Mouse (Mus musculus): Measurements from ENCODE around the gene Xdh. TPM values are rescaled to one million over a fixed set of nuclear protein-coding genes. Genes with fewer than 3 reads are reported as not detected.

Gene Xdh
- polyA plus RNA-seq, 1 experiment from 2014 or later: 1.9 TPM

DNA sequence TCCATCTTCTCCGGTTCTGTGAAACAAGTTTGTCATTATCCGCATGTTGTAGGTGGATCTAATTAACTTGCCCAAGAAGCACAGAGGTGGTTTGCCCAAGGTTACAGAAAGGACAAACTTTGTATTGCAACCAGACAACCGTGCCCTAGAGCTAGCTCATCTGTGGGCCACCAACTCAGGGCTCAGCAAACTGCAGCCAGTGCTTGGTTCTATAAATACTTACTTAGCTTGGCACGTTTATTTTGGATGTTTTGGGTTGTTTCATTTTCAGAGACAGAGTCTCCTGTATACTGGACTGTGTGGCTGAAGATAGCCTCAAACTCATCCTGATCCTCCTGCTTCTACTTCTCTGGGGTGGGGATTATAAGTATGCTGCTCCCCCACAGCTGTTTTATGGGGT lies 35.3 kb downstream of the Xdh start:
- Histone ChIP-seq H3K4me1 (replicated peaks; ENCODE audit: insufficient read depth, low read length) (no peaks in the 10 kb centered on the region), H3K4me3 (replicated peaks; ENCODE audit: low read depth, low read length) (no peak overlapping the region), H3K27ac (no peak overlapping the region), H3K36me3 (ENCODE audit: insufficient read depth, low read length) (no peaks in the 10 kb centered on the region), H3K9ac (ENCODE audit: low read depth, low read length) (no peak overlapping the region), H3K27me3 (ENCODE audit: insufficient read depth, low read length) (no peaks in the 10 kb centered on the region), H3K9me3 (replicated peaks; ENCODE audit: low read length) (no peaks in the 10 kb centered on the region), H3K4me2 (ENCODE audit: low read length) (no peak overlapping the region)
- DNase-seq (ENCODE audit: low spot score) (no peak), ATAC-seq (replicated peaks; ENCODE audit: low FRiP score, low read depth) (no peak)
- WGBS: 73% methylated on average over 4 of the region's 4 CpGs
- no peak for TF ChIP-seq CTCF (IDR thresholded peaks at IDR 0.05; ENCODE audit: low read depth)

DNA sequence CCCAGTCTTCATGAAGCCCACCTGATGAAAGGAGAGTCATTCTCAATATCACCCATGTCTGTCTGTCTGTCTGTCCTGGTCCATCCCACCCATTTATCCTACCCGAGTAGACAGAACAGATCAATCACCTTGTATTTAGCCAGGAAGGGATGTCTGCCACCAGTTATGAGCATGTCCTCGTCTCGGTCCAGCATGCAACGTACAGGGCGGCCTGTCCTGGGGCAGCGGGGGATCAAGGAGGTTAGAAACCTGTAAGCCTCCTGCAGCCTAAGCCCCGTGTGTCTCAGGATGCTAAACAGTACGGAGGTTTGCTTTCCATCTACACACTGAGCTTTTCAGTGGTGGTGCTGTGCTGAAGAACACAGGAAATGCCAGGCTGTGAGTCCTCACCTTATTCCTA lies 43.9 kb downstream of the Xdh start:
- Histone ChIP-seq H3K9me3 (replicated peaks; ENCODE audit: low read length) (no peaks in the 10 kb centered on the region), H3K36me3 (ENCODE audit: insufficient read depth, low read length) (no peaks in the 10 kb centered on the region), H3K27ac (no peak overlapping the region), H3K4me3 (replicated peaks; ENCODE audit: low read depth, low read length) (no peak overlapping the region), H3K27me3 (ENCODE audit: insufficient read depth, low read length) (no peaks in the 10 kb centered on the region), H3K4me1 (replicated peaks; ENCODE audit: insufficient read depth, low read length) (no peaks in the 10 kb centered on the region; the same call in 1 of the 2 replicates), H3K9ac (ENCODE audit: low read depth, low read length) (no peak overlapping the region), H3K4me2 (ENCODE audit: low read length) (no peak overlapping the region)
- no peak for ATAC-seq (replicated peaks; ENCODE audit: low FRiP score, low read depth)
- TF ChIP-seq CTCF (IDR thresholded peaks at IDR 0.05; ENCODE audit: low read depth): no peak
- DNase-seq (ENCODE audit: low spot score): no peak
- WGBS: 85% methylated on average over 8 of the region's 8 CpGs

- no peaks in the 10 kb centered on the region; the same call in 1 of the 2 replicates for H3K4me1 ChIP-seq (replicated peaks; ENCODE audit: insufficient read depth, low read length)
- no peak overlapping the region for H3K27ac ChIP-seq
- no peak for TF ChIP-seq CTCF (IDR thresholded peaks at IDR 0.05; ENCODE audit: low read depth)
- ATAC-seq (replicated peaks; ENCODE audit: low FRiP score, low read depth) (no peak), DNase-seq (ENCODE audit: low spot score) (no peak)
- H3K4me2 ChIP-seq (ENCODE audit: low read length): no peak overlapping the region
- WGBS: 78% methylated on average over 7 of the region's 7 CpGs
- no peaks in the 10 kb centered on the region for H3K27me3 ChIP-seq (ENCODE audit: insufficient read depth, low read length)
- no peaks in the 10 kb centered on the region for H3K36me3 ChIP-seq (ENCODE audit: insufficient read depth, low read length)
- no peak overlapping the region for H3K9ac ChIP-seq (ENCODE audit: low read depth, low read length)
- H3K4me3 ChIP-seq (replicated peaks; ENCODE audit: low read depth, low read length): no peak overlapping the region
- H3K9me3 ChIP-seq (replicated peaks; ENCODE audit: low read length): no peaks in the 10 kb centered on the region
Measured at GRCm38 (mm10) chr17:73905043-73905750, 44.8 kb downstream of the Xdh start.

GRCm38 (mm10) chr17:73903121-73903520 lies 46.9 kb downstream of the Xdh start:
- no peak for DNase-seq (ENCODE audit: low spot score)

GRCm38 (mm10) chr17:73902234-73902636 lies 47.8 kb downstream of the Xdh start:
- DNase-seq (ENCODE audit: low spot score) (peak; percentile 93), ATAC-seq (replicated peaks; ENCODE audit: low FRiP score, low read depth) (peak; percentile 21; the same call in 1 of the 2 replicates)
- 14% methylated on average over 5 of the region's 5 CpGs for WGBS
- Histone ChIP-seq H3K9me3 (replicated peaks; ENCODE audit: low read length) (no peaks in the 10 kb centered on the region), H3K4me1 (replicated peaks; ENCODE audit: insufficient read depth, low read length) (no peaks in the 10 kb centered on the region; the same call in 1 of the 2 replicates), H3K27ac (no peak overlapping the region), H3K4me3 (replicated peaks; ENCODE audit: low read depth, low read length) (no peak overlapping the region), H3K9ac (ENCODE audit: low read depth, low read length) (no peak overlapping the region), H3K27me3 (ENCODE audit: insufficient read depth, low read length) (no peaks in the 10 kb centered on the region), H3K4me2 (ENCODE audit: low read length) (no peak overlapping the region), H3K36me3 (ENCODE audit: insufficient read depth, low read length) (no peaks in the 10 kb centered on the region)
- no peak for TF ChIP-seq CTCF (IDR thresholded peaks at IDR 0.05; ENCODE audit: low read depth)

More at GRCm38 (mm10) chr17:73903121-73903520, 46.9 kb downstream of the Xdh start:
- 94% methylated on average over 1 of the region's 1 CpGs for WGBS
- no peaks in the 10 kb centered on the region for H3K9me3 ChIP-seq (replicated peaks; ENCODE audit: low read length)
- H3K4me2 ChIP-seq (ENCODE audit: low read length): no peak overlapping the region
- H3K27me3 ChIP-seq (ENCODE audit: insufficient read depth, low read length): no peaks in the 10 kb centered on the region
- H3K9ac ChIP-seq (ENCODE audit: low read depth, low read length): no peak overlapping the region
- TF ChIP-seq CTCF (IDR thresholded peaks at IDR 0.05; ENCODE audit: low read depth): no peak
- H3K4me1 ChIP-seq (replicated peaks; ENCODE audit: insufficient read depth, low read length): no peaks in the 10 kb centered on the region; the same call in 1 of the 2 replicates
- H3K36me3 ChIP-seq (ENCODE audit: insufficient read depth, low read length): no peaks in the 10 kb centered on the region
- no peak overlapping the region for H3K4me3 ChIP-seq (replicated peaks; ENCODE audit: low read depth, low read length)
- no peak overlapping the region for H3K27ac ChIP-seq
- ATAC-seq (replicated peaks; ENCODE audit: low FRiP score, low read depth): no peak

GRCm38 (mm10) chr17:73894399-73894798 lies 55.6 kb downstream of the Xdh start:
- H3K4me2 ChIP-seq (ENCODE audit: low read length): no peak overlapping the region
- H3K9me3 ChIP-seq (replicated peaks; ENCODE audit: low read length): no peaks in the 10 kb centered on the region
- no peaks in the 10 kb centered on the region for H3K27me3 ChIP-seq (ENCODE audit: insufficient read depth, low read length)
- H3K4me1 ChIP-seq (replicated peaks; ENCODE audit: insufficient read depth, low read length): no peaks in the 10 kb centered on the region
- no peak overlapping the region for H3K9ac ChIP-seq (ENCODE audit: low read depth, low read length)
- no peak for ATAC-seq (replicated peaks; ENCODE audit: low FRiP score, low read depth)
- H3K4me3 ChIP-seq (replicated peaks; ENCODE audit: low read depth, low read length): no peak overlapping the region
- no peaks in the 10 kb centered on the region for H3K36me3 ChIP-seq (ENCODE audit: insufficient read depth, low read length)
- no peak for TF ChIP-seq CTCF (IDR thresholded peaks at IDR 0.05; ENCODE audit: low read depth)
- no peak overlapping the region for H3K27ac ChIP-seq
- no peak for DNase-seq (ENCODE audit: low spot score)
- 82% methylated on average over 5 of the region's 5 CpGs for WGBS

Measured in kidney, postnatal 0 days (tissue).